Mouse (Mus musculus) hindbrain, embryonic 13.5 days (tissue): ENCODE measurements around the gene Foxn3. TPM values are rescaled to one million over a fixed set of nuclear protein-coding genes. Genes with fewer than 3 reads are reported as not detected.

Source experiments
- ATAC-seq: fragments of 200-750 bp; cut with Nextera tagmentation; 2 replicates; pipeline ENCODE4 v1.8.0; 2017; ENCODE audit warnings: moderate TSS enrichment; ENCODE audit not compliant: low FRiP score
- H3K27ac ChIP-seq: fragments of 300-500 bp; sonication (generic); 2 replicates; pipeline ENCODE4 v1.5.1; 2015; ENCODE audit warnings: inconsistent platforms, mild to moderate bottlenecking, moderate library complexity
- H3K27me3 ChIP-seq: fragments of 300-500 bp; sonication (generic); 2 replicates; pipeline ENCODE4 v1.6.1; 2015; ENCODE audit warnings: mild to moderate bottlenecking, inconsistent platforms
- H3K36me3 ChIP-seq: fragments of 300-500 bp; sonication (generic); 2 replicates; pipeline ENCODE4 v1.6.1; 2015; ENCODE audit warnings: mild to moderate bottlenecking, inconsistent platforms
- H3K4me1 ChIP-seq: fragments of 300-500 bp; sonication (generic); replicated peaks from 2 replicates; pipeline ENCODE4 v1.6.1; 2015; ENCODE audit warnings: inconsistent platforms
- H3K4me2 ChIP-seq: fragments of 300-500 bp; sonication (generic); 2 replicates; pipeline ENCODE4 v1.6.1; 2015; ENCODE audit warnings: inconsistent platforms, mild to moderate bottlenecking, moderate library complexity
- H3K4me3 ChIP-seq: fragments of 300-500 bp; sonication (generic); 2 replicates; pipeline ENCODE4 v1.5.1; 2015; ENCODE audit warnings: mild to moderate bottlenecking, inconsistent platforms
- H3K9ac ChIP-seq: fragments of 300-500 bp; sonication (generic); 2 replicates; pipeline ENCODE4 v1.6.1; 2015; ENCODE audit warnings: mild to moderate bottlenecking, inconsistent platforms
- H3K9me3 ChIP-seq: fragments of 300-500 bp; sonication (generic); 2 replicates; pipeline ENCODE4 v1.6.1; 2016; ENCODE audit warnings: inconsistent platforms
- WGBS: fragments of 180-500 bp; shearing (Covaris S2); methylation state at CpG from one replicate; pipeline ENCODE4 v1.1.7; 2015; 5-methylcytosine and 5-hydroxymethylcytosine counted together
- polyA plus RNA-seq: library from polyadenylated mRNA; unstranded; fragments of >200 nt; fragmentation: Nextera tagmentation; extraction: Ambion mirVana; gene quantifications from 2 replicates; pipeline ENCODE4 v1.2.1, GENCODE M21; 2015

Gene Foxn3
- polyA plus RNA-seq, 1 experiment from 2014 or later, result 83.6 TPM

DNA sequence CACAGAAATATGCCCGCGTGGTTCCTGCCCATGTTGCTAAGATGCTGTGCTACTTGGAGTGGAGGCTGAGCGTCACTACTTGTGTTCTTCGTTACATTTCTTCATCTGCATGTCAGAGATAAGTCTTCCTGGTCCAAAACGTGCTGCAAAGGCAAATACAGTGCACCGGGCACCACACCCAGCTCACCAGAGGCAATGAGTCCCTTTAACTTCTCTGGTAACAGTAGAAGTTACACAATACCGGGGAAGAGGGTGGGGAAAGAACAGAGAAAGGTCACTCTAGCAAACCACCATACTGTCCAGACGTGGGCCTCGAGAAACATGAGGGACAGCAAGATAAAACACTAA lies 213.8 kb downstream of the Foxn3 start:
- H3K4me1 ChIP-seq, result peaks cover 72% of the 10 kb centered on the region
- no peak overlapping the region for H3K4me2 ChIP-seq
- H3K9ac ChIP-seq, result no peak overlapping the region
- ATAC-seq, result no peak
- no peaks in the 10 kb centered on the region for H3K36me3 ChIP-seq
- no peaks in the 10 kb centered on the region for H3K9me3 ChIP-seq
- no peak overlapping the region for H3K4me3 ChIP-seq
- no peak overlapping the region for H3K27ac ChIP-seq
- no peaks in the 10 kb centered on the region for H3K27me3 ChIP-seq
- WGBS, result 88% methylated on average over 9 of the region's 9 CpGs

- H3K27ac ChIP-seq, result peak overlapping the region; percentile 50
- H3K36me3 ChIP-seq, result no peaks in the 10 kb centered on the region
- no peak overlapping the region for H3K9ac ChIP-seq
- WGBS, result 75% methylated on average over 10 of the region's 10 CpGs
- no peaks in the 10 kb centered on the region for H3K9me3 ChIP-seq
- no peak for ATAC-seq
- H3K4me1 ChIP-seq, result peaks cover 77% of the 10 kb centered on the region
- H3K4me2 ChIP-seq, result no peak overlapping the region
- no peak overlapping the region for H3K4me3 ChIP-seq
- H3K27me3 ChIP-seq, result no peaks in the 10 kb centered on the region
These were observed 214.3 kb downstream of the Foxn3 start for GRCm38 (mm10) chr12:99348940-99349649.

GRCm38 (mm10) chr12:99347512-99347911 lies 215.9 kb downstream of the Foxn3 start:
- Histone ChIP-seq H3K4me2 (no peak overlapping the region), H3K36me3 (no peaks in the 10 kb centered on the region), H3K27me3 (no peaks in the 10 kb centered on the region), H3K9me3 (no peaks in the 10 kb centered on the region), H3K9ac (no peak overlapping the region), H3K4me3 (no peak overlapping the region), H3K4me1 (peaks cover 69% of the 10 kb centered on the region), H3K27ac (no peak overlapping the region)
- 70% methylated on average over 3 of the region's 3 CpGs for WGBS
- no peak for ATAC-seq

DNA sequence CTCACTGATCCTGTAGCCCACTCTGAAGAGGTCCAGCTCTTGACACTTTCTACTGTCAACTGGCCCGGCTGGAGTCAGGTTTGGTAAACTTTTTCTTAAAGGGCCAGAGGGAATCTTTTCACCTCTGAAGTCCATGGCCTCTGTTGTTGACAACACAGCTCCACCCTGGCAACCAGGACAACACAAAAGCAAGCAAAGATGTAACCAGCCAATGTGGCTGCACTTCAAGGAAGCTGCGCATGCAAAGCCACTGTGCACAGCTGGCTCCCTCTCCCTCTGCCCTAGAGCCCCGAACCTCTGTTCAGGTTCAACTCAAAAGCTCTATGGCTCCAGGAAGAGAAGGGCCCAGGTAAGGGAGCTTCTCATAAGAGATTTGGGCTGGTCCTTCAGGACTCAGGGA lies 216.4 kb downstream of the Foxn3 start:
- WGBS, result 66% methylated on average over 3 of the region's 3 CpGs
- no peaks in the 10 kb centered on the region for H3K27me3 ChIP-seq
- H3K9ac ChIP-seq, result no peak overlapping the region
- H3K27ac ChIP-seq, result no peak overlapping the region
- no peaks in the 10 kb centered on the region for H3K36me3 ChIP-seq
- no peak overlapping the region for H3K4me2 ChIP-seq
- H3K4me3 ChIP-seq, result no peak overlapping the region
- H3K4me1 ChIP-seq, result peaks cover 69% of the 10 kb centered on the region
- H3K9me3 ChIP-seq, result no peaks in the 10 kb centered on the region
- no peak for ATAC-seq

DNA sequence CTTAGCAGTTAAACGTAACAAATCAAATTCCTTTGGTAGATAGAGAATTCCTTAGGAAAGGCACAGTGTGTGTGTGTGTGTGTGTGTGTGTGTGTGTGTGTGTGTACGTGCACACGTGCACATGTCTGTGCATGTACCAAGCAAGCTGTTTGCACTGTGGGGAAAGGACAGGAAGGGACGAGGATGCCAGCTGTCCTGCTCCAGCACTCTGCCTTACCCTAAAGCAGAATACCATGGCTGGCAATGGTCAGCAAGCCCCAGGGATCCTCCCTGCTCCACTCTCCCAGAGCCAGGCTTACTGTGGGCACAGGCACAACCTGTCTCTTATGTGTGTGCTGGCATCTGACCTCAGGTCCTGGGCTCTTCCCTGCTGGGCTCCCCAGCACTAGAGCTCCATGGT lies 218.1 kb downstream of the Foxn3 start:
- H3K9ac ChIP-seq, result no peak overlapping the region
- no peaks in the 10 kb centered on the region for H3K9me3 ChIP-seq
- no peak overlapping the region for H3K4me3 ChIP-seq
- H3K36me3 ChIP-seq, result no peaks in the 10 kb centered on the region
- WGBS, result 81% methylated on average over 4 of the region's 4 CpGs
- no peak overlapping the region for H3K27ac ChIP-seq
- peaks cover 79% of the 10 kb centered on the region for H3K4me1 ChIP-seq
- no peaks in the 10 kb centered on the region for H3K27me3 ChIP-seq
- ATAC-seq, result no peak
- H3K4me2 ChIP-seq, result no peak overlapping the region

GRCm38 (mm10) chr12:99343378-99343777 lies 220.0 kb downstream of the Foxn3 start:
- H3K4me2 ChIP-seq, result no peak overlapping the region
- no peak for ATAC-seq
- no peak overlapping the region for H3K27ac ChIP-seq
- no peak overlapping the region for H3K4me3 ChIP-seq
- H3K27me3 ChIP-seq, result no peaks in the 10 kb centered on the region
- H3K4me1 ChIP-seq, result peaks cover 81% of the 10 kb centered on the region
- no peak overlapping the region for H3K9ac ChIP-seq
- H3K36me3 ChIP-seq, result no peaks in the 10 kb centered on the region
- 98% methylated on average over 2 of the region's 2 CpGs for WGBS
- no peaks in the 10 kb centered on the region for H3K9me3 ChIP-seq

DNA sequence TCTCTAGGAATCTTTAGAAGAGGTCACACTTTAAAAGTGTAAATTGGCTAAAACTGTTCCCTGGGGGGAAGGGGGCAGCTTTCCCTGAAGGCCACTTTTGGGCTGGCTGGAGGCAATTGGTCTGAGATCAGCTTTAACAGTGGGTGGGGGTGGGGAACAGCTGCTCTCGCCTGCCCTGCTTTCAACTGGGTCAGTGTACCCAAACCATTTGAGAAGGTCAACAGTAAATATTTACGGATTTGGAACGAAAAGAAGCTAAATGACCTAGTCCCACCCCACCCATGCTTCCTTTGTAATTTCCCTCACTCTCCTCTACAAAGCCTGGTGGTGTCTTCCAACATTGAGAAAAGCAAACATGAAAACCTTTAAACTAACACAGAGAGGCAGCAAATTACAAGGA lies 221.2 kb downstream of the Foxn3 start:
- ATAC-seq, result no peak
- H3K4me1 ChIP-seq, result peaks cover 72% of the 10 kb centered on the region
- H3K4me3 ChIP-seq, result no peak overlapping the region
- no peak overlapping the region for H3K4me2 ChIP-seq
- H3K27ac ChIP-seq, result peak overlapping the region; percentile 88
- H3K9ac ChIP-seq, result no peak overlapping the region
- no peaks in the 10 kb centered on the region for H3K27me3 ChIP-seq
- no peaks in the 10 kb centered on the region for H3K9me3 ChIP-seq
- 7% methylated on average over 3 of the region's 3 CpGs for whole genome bisulfite sequencing
- no peaks in the 10 kb centered on the region for H3K36me3 ChIP-seq

DNA sequence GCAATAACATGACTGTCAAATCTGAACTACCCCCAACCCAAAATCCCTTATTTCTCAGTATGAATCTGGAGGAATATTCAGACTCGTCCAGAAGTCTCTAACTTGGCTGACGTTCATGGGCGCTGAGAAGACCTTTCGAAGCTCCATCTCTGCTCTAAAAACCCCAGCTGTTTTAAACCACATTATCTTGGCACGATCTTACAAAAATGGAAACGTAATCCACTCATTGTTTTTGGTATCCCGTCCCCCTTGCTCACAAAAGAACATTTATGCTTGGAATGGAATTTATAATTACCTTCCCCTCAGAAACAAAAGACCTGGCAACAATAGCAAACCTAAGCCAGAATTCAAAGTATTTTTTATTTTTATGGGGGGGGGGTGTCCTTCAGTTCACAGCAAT lies 221.6 kb downstream of the Foxn3 start:
- H3K4me2 ChIP-seq, result no peak overlapping the region
- H3K27ac ChIP-seq, result peak overlapping the region; percentile 88
- no peaks in the 10 kb centered on the region for H3K27me3 ChIP-seq
- no peak for ATAC-seq
- H3K9me3 ChIP-seq, result no peaks in the 10 kb centered on the region
- no peak overlapping the region for H3K9ac ChIP-seq
- 40% methylated on average over 7 of the region's 7 CpGs for WGBS
- H3K36me3 ChIP-seq, result no peaks in the 10 kb centered on the region
- H3K4me3 ChIP-seq, result no peak overlapping the region
- H3K4me1 ChIP-seq, result peaks cover 74% of the 10 kb centered on the region

DNA sequence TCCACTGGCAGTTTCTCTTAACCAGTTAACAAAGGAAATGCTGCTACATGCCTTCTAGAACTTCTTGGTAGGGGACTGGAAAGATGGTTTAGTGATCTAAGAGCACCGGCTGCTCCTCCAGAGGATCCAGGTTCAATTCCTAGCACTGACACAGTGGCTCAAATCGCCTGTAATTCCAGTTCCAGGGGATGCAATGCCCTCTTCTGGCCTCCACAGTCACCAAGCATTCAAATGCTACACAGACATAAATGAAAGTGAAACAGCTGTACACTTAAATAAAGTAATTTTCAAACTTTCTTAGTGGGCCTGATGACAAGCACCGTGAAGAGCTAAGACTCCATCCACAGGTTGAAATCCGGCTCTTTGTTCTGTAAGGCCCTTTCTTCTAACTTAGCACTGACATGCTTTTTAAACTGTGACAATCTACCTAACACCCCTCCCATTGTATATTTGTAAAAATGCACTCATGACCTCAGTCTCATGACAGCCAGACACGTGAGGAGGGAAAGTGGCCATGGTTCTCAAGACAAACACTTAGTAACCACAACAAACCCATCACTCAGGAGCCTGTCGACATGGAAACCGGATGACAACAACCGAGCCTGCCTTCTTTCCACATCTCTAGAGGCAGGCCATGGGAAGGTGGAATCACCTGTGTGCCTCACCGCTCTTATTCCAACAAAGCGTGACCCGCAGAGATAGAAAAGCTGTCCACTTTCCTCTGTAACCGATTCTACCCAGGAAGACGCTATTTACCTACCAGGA lies 222.8 kb downstream of the Foxn3 start:
- no peaks in the 10 kb centered on the region for H3K27me3 ChIP-seq
- H3K9ac ChIP-seq, result no peak overlapping the region
- no peaks in the 10 kb centered on the region for H3K36me3 ChIP-seq
- H3K4me1 ChIP-seq, result peaks cover 76% of the 10 kb centered on the region
- H3K4me2 ChIP-seq, result peak overlapping the region; percentile 8; the same call in 1 of the 2 replicates
- no peak for ATAC-seq
- 58% methylated on average over 13 of the region's 13 CpGs for WGBS
- H3K9me3 ChIP-seq, result no peaks in the 10 kb centered on the region
- peak overlapping the region; percentile 88 for H3K27ac ChIP-seq
- H3K4me3 ChIP-seq, result no peak overlapping the region

GRCm38 (mm10) chr12:99339640-99340325 lies 223.6 kb downstream of the Foxn3 start:
- Histone ChIP-seq H3K4me2 (peak overlapping the region; percentile 8; the same call in 1 of the 2 replicates), H3K27me3 (no peaks in the 10 kb centered on the region), H3K27ac (peak overlapping the region; percentile 88), H3K4me1 (peaks cover 79% of the 10 kb centered on the region), H3K9ac (no peak overlapping the region), H3K4me3 (no peak overlapping the region), H3K9me3 (no peaks in the 10 kb centered on the region), H3K36me3 (no peaks in the 10 kb centered on the region)
- ATAC-seq, result peak; percentile 94
- WGBS, result 18% methylated on average over 11 of the region's 11 CpGs

- peaks cover 84% of the 10 kb centered on the region for H3K4me1 ChIP-seq
- H3K9ac ChIP-seq, result 0 out of 2 replicates have a peak overlapping the region, but pooled peaks have one; percentile 9
- no peaks in the 10 kb centered on the region for H3K36me3 ChIP-seq
- 87% methylated on average over 2 of the region's 2 CpGs for WGBS
- no peak overlapping the region for H3K4me2 ChIP-seq
- no peaks in the 10 kb centered on the region for H3K27me3 ChIP-seq
- H3K4me3 ChIP-seq, result no peak overlapping the region
- ATAC-seq, result no peak
- peak overlapping the region; percentile 88 for H3K27ac ChIP-seq
- no peaks in the 10 kb centered on the region for H3K9me3 ChIP-seq
These were observed 224.6 kb downstream of the Foxn3 start for GRCm38 (mm10) chr12:99338754-99339153.

- Histone ChIP-seq H3K9me3 (no peaks in the 10 kb centered on the region), H3K27ac (peak overlapping the region; percentile 66), H3K4me1 (peaks cover 90% of the 10 kb centered on the region), H3K36me3 (no peaks in the 10 kb centered on the region; the same call in 1 of the 2 replicates), H3K27me3 (no peaks in the 10 kb centered on the region), H3K9ac (no peak overlapping the region), H3K4me2 (no peak overlapping the region), H3K4me3 (no peak overlapping the region)
- WGBS, result 97% methylated on average over 3 of the region's 3 CpGs
- ATAC-seq, result no peak
These were observed 226.3 kb downstream of the Foxn3 start for GRCm38 (mm10) chr12:99337171-99337435.
